Mouse (Mus musculus): Measurements from ENCODE around the gene Pard3.
"Not testable (repeated sequence)": the region's sequence is repeated elsewhere in the genome, so short reads cannot be mapped to it uniquely, and the experiment has no call there.

Pard3 gene

DNA sequence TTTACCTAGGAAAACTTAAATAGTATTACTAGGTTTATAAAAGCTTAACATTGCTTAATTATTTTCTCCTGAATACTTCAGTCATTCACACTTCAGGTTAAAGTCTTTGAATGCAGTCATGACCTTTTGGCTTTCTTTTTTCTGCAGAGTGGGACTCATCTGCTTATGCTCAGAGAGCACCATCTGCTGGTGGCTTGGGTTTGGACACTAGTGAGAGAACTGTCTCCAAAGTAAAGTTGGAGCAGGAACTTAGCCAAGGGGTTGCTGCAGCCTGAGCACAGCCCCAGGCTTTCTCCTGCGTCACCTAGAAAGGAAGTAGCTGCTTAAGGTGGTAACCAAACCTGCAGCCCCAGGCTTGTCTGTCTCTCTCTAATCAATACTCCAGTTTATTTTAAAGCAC lies 75.5 kb downstream of the Pard3 start:
- peak; percentile 62 for DNase-seq (ENCODE audit: low spot score)

- DNase-seq (ENCODE audit: low spot score), result no peak
These were observed 77.3 kb downstream of the Pard3 start for GRCm38 (mm10) chr8:127140945-127141344.

- no peak for DNase-seq (ENCODE audit: low spot score)
These were observed 79.9 kb downstream of the Pard3 start for GRCm38 (mm10) chr8:127143641-127144040.

DNA sequence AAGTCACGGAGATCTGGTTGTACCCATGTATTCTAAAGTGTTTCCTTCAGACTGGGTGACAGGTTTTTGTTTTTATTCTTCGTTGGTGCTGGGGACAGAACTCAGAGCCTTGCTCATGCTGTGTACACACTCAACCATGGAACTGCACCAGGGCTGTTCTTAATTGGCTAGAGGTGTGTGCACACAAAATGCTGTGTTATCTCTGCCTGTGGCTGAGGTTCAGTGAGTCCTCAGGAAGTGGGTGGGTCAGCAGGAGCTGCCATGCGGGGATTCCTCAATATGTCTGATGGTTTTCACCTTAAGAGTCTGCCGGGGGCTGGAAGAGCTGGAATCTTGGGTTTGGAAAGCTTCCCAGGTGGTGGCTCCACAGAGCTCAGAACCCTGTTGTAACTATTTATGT lies 80.9 kb downstream of the Pard3 start:
- no peak for DNase-seq (ENCODE audit: low spot score)

DNA sequence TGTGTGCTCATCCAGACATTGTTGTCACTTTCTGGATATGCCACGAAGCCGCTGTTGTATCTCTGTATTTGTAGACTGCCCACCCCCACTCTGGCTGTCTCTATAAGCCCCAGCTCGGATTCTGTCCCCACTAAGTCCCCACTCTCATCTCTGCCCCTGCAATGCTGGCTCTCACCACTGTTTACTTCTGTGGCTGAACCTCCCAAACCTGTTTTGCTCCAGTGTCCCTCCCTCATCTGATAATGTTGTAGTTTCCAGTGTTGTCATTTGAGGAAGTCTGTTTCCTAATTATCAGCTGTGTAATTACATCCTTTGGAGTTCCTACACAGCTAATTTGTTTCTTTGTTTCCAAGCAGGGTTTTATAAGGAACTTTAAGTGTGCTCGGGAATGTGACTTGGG lies 81.4 kb downstream of the Pard3 start:
- no peak for DNase-seq (ENCODE audit: low spot score)

- no peak for DNase-seq (ENCODE audit: low spot score)
These were observed 82.4 kb downstream of the Pard3 start for GRCm38 (mm10) chr8:127146055-127146454.

GRCm38 (mm10) chr8:127148821-127149220 lies 85.1 kb downstream of the Pard3 start:
- DNase-seq (ENCODE audit: low spot score), result no peak

DNA sequence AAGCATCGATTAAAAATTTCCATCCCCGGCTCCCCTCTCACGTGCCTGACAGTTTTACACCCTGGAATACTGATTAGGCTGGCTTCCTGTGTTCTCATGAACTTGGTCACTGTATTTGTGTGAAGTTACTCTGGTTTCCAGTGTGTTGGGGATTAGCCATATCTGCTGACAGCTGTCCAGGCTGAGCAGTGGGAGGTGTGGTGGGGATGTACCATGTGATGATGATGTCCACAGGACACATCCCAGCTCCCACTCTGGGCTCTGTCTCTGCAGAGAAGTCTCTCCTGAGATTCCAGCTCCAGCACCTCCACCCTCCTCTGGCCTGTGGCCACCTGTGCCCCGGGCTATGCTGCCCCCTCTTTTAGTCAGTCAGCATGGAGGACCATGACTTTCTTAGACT lies 87.0 kb downstream of the Pard3 start:
- DNase-seq (ENCODE audit: low spot score), result no peak

GRCm38 (mm10) chr8:127151706-127152105 lies 88.0 kb downstream of the Pard3 start:
- DNase-seq (ENCODE audit: low spot score), result no peak

DNA sequence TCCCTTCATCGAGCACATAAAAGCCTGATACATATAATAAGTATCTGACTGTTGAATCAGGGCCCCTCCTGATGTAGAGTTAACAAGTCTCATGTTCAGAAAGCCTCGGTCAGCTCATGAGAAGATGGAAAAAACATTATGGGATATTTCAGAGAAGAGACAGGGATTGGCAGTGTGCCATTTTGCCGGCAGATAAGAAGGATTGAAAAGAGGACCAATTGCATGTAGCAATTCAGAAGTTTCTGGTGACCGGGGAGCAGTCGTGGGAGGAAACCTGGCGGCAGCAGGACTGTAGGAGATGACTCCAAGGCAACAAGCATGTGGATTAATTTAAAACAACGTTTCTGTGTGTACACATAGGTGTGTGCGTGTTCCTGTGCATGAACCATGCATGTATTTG lies 93.4 kb downstream of the Pard3 start:
- no peak for DNase-seq (ENCODE audit: low spot score)

GRCm38 (mm10) chr8:127159421-127159966 lies 95.8 kb downstream of the Pard3 start:
- no peak for DNase-seq (ENCODE audit: low spot score)

GRCm38 (mm10) chr8:127161854-127162253 lies 98.2 kb downstream of the Pard3 start:
- DNase-seq (ENCODE audit: low spot score), result no peak

DNA sequence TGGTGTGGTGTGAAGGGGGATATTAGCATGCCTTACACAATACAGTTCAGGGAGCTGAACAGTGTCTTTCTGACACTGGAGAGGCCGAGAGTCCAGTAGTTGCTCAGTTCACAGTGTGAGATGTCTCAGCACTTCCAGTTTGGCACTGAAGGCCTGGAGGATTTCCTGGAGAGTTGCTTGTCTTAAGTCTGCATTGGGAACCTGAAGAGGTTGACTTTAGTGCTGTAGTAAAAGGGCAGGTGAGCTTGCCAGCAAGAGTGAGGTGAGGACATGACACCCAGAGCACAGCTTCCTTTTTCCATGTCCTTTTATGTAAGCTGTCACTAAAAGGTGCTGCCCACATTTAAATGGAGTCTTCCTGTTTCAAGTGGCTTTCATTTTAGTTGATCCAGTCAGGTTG lies 99.1 kb downstream of the Pard3 start:
- no peak for DNase-seq (ENCODE audit: low spot score)

DNA sequence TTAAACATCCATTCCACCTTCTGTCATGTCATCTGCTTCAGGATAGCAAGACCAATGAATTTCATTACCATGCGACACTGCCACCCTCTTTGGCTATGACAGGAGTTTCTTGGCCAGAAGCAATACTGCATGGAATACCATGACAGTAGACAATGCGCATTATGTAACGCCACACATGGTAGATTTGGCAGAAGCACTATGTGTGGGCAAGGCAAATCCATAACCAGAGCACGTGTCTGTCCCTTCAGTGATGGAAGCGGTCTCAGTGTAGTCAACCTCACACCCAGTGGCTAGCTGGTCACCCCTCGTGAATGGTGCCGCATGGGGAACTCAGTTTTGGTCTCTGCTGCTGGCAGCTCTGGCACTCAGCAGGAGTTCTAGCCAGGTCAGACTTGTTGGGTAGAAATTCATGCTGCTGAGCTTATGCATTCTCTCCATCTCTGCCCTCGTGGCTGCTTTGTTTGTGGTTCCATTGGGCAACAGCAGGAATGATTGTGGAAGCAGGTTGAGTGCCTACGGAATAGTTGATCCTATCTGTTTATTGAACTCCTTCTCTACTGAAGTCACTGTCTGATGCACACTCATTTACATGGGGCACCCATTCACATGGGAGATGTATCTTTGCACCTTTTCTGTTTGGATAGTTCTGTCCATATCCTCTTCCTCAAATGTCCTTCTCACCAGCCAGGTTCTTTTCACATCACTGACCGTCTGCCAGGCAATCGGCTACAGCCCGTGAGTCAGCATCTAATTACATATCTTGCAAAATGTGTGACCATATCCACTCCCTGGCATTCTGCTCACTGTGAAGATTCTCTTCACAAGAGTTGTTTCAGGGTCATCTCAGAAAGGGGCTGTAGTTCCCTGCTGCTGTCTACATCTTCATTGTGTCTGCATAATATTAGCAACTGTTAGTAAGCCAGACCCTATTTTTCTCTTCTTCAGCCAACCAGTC lies 100.9 kb downstream of the Pard3 start:
- DNase-seq (ENCODE audit: low spot score), result no peak

- no peak for DNase-seq (ENCODE audit: low spot score)
These were observed 104.8 kb downstream of the Pard3 start for GRCm38 (mm10) chr8:127168496-127168895.

- no peak for DNase-seq (ENCODE audit: low spot score)
These were observed 105.7 kb downstream of the Pard3 start for GRCm38 (mm10) chr8:127169361-127169760.

DNA sequence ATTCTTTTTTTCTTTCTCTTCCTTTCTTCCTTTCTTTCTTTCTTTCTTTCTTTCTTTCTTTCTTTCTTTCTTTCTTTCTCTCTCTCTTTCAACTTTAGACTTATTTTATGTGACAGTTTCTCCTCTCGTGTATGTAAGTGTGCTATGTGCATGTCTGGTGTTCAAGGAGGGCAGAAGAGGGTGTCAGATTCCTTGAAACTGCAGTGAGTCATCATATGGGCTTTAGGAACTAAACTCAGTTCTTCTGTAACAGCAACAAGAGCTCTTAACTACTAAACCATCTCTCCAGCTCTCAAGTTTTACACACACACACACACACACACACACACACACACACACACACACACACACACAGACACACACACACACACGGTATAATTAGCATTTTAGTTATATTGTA lies 106.7 kb downstream of the Pard3 start:
- not testable (repeated sequence) for DNase-seq (ENCODE audit: low spot score)

DNA sequence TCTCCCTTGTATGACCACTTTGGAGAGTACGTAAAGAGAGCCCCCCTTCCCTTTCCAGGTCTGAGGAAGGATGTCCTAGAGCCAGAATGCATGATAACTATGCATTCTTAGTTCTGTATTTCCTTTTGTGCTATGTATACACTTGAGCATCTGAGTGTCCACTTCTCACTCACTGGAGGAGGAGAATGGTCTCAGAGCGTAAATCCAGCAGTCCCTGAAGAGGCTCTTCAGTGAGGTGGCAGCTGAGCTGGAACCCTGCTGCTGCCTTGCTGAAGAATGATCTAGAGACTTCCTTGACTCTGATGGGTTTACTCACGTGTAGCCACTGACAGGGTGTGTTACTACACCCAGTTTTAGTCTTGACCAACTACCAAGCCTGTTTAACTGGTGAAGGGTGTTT lies 107.2 kb downstream of the Pard3 start:
- no peak for DNase-seq (ENCODE audit: low spot score)

DNA sequence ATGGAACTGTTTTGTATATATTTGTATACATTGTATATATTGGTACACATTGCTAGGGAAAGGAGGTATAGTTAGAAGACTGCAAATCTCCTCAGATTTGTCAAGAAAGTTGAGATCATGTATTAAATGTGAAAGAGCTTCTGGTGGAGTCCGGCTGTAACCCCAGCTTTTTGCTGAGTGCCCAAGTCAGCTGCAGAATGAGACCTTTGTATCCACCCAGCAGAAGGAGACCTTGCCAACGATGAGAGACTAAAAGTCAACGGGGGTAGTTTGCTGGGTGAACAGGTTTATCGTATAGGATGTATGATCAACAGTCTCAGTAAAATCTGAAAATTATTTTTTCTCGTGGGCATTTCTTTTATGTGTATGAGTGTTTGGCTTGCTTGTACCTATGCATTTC lies 109.8 kb downstream of the Pard3 start:
- DNase-seq (ENCODE audit: low spot score), result no peak

DNA sequence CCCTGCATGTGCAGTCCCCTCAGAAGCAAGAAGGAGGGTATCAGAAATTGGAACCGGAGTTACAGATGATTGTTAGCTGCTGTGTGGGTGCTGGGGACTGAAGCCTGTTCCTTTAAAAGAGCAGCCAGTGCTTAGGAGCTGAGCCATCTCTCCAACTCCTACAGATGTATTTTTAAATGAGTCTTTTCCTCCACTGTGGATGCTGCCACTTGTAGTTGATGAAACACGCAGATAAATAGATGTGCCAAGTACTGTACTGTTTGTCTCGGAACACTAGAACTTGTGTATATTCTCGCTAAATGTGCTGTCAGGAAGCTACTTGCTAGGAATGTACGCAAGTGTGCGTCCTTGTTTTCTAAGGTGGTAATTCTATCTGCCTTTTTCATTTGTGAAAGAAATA lies 110.7 kb downstream of the Pard3 start:
- DNase-seq (ENCODE audit: low spot score), result no peak

GRCm38 (mm10) chr8:127175160-127175836 lies 111.6 kb downstream of the Pard3 start:
- DNase-seq (ENCODE audit: low spot score), result no peak

DNA sequence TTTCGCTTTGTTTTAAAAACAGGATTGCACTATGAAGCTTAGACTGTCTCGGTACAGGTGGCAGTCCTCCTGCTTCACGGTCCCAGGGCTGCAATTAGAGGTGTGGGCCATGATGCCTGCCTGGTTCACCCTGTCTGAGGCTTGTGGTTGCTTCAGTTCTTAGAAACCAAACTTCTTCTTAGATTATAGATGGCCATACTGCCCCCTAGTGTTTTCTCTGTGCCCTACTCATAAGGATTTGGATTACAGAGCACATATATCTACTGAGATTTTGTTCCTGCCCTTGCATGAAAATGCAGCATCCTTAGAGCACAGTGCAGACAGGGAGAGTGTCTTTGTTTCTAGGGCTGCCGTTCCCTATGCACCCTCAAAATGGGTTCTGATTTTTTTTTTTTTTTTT lies 114.9 kb downstream of the Pard3 start:
- peak; percentile 64 for DNase-seq (ENCODE audit: low spot score)

GRCm38 (mm10) chr8:127181246-127181645 lies 117.6 kb downstream of the Pard3 start:
- no peak for DNase-seq (ENCODE audit: low spot score)

All from left cerebral cortex, adult 11 months (tissue).